ENCODE assay signal across 31 mouse cellular contexts in genomic region chr12:112128526-112128925, GRCm38 (mm10). TPM values are rescaled to one million over a fixed set of nuclear protein-coding genes. Genes with fewer than 3 reads are reported as not detected.
A peak's percentile ranks its signal among the peaks of the same experiment; 100 is the strongest.
DNase-seq lines count a peak whose midpoint lies in the region; ATAC-seq and TF ChIP-seq lines count a peak whose summit lies in the region.
"Had no signal": no experiment of that assay in that cellular context is flagged by ENCODE, and none has a peak within 500 bp of the region (broad histone marks: within the 10 kb centered on the region; RNA-seq: fewer than 3 reads in every experiment).

No protein-coding gene starts in this region.

- H3K9me3 ChIP-seq in kidney, embryonic 15.5 days (replicated peaks), result no peaks in the 10 kb centered on the region
- H3K9me3 ChIP-seq in embryonic facial prominence, embryonic 15.5 days (replicated peaks), result no peaks in the 10 kb centered on the region
- H3K9me3 ChIP-seq in hindbrain, embryonic 10.5 days, result no peaks in the 10 kb centered on the region
- H3K9me3 ChIP-seq: heart, embryonic 12.5 days; hindbrain, embryonic 15.5 days; midbrain, embryonic 15.5 days had no signal

- no peak overlapping the region for H3K9ac ChIP-seq in kidney, embryonic 15.5 days
- H3K9ac ChIP-seq in embryonic facial prominence, embryonic 15.5 days, result no peak overlapping the region
- H3K9ac ChIP-seq: heart, embryonic 12.5 days; hindbrain, embryonic 15.5 days; liver, embryonic 14.5 days; midbrain, embryonic 15.5 days had no signal

- no peaks in the 10 kb centered on the region for H3K36me3 ChIP-seq in kidney, embryonic 15.5 days
- no peaks in the 10 kb centered on the region for H3K36me3 ChIP-seq in embryonic facial prominence, embryonic 15.5 days
- H3K36me3 ChIP-seq in small intestine, adult 2 months (ENCODE audit: control insufficient read depth, insufficient read depth, low read length), result no peaks in the 10 kb centered on the region
- H3K36me3 ChIP-seq in hindbrain, embryonic 10.5 days, result no peaks in the 10 kb centered on the region
- H3K36me3 ChIP-seq: heart, embryonic 12.5 days; hindbrain, embryonic 15.5 days; midbrain, embryonic 15.5 days had no signal

- no peak for TF ChIP-seq CTCF in small intestine, adult 2 months (IDR thresholded peaks at IDR 0.05; ENCODE audit: extremely low read depth, insufficient read length, insufficient replicate concordance, low read depth, low read length)

- no peak overlapping the region for H3K4me2 ChIP-seq in kidney, embryonic 15.5 days
- H3K4me2 ChIP-seq in embryonic facial prominence, embryonic 15.5 days (replicated peaks), result no peak overlapping the region
- H3K4me2 ChIP-seq: heart, embryonic 12.5 days; hindbrain, embryonic 15.5 days; midbrain, embryonic 15.5 days had no signal

- H3K4me3 ChIP-seq in kidney, embryonic 15.5 days (replicated peaks), result no peak overlapping the region
- H3K4me3 ChIP-seq in embryonic facial prominence, embryonic 15.5 days (replicated peaks), result no peak overlapping the region
- no peak overlapping the region for H3K4me3 ChIP-seq in small intestine, adult 2 months (ENCODE audit: low read depth, low read length)
- H3K4me3 ChIP-seq in hindbrain, embryonic 10.5 days, result no peak overlapping the region
- H3K4me3 ChIP-seq: gastrocnemius, adult 2 months; heart, adult 2 months; heart, embryonic 12.5 days; hindbrain, embryonic 15.5 days; layer of hippocampus, adult 2 months; left cerebral cortex, adult 2 months; midbrain, embryonic 15.5 days had no signal

- peaks cover 30% of the 10 kb centered on the region for H3K4me1 ChIP-seq in kidney, embryonic 15.5 days
- H3K4me1 ChIP-seq in embryonic facial prominence, embryonic 15.5 days, result peaks cover 38% of the 10 kb centered on the region
- peaks cover 56% of the 10 kb centered on the region for H3K4me1 ChIP-seq in small intestine, adult 2 months (ENCODE audit: control insufficient read depth, insufficient read depth, insufficient read length, low read length)
- peaks cover 33% of the 10 kb centered on the region for H3K4me1 ChIP-seq in hindbrain, embryonic 10.5 days (replicated peaks)

- no peak for DNase-seq in kidney, postnatal 14 days
- peak; percentile 81 for DNase-seq in gonadal fat pad, adult 2 months (ENCODE audit: low read depth)
- no peak for DNase-seq in hindbrain, embryonic 10.5 days (ENCODE audit: low spot score)
- no peak for DNase-seq in cerebellum, postnatal 14 days
- DNase-seq: adrenal gland, adult 2 months; B cell, adult 2 months; cerebellum, adult 2 months; cerebellum, postnatal 36 days; embryo, embryonic 11 days; gastrocnemius, adult 2 months; gastrocnemius, postnatal 36 days; heart, adult 2 months; heart, postnatal 4 days; kidney, adult 9 months; kidney, postnatal 36 days; liver; lung, adult 2 months; lung, postnatal 10 days; thymus, postnatal 4 days had no signal

- ATAC-seq in kidney, embryonic 15.5 days (replicated peaks; ENCODE audit: low FRiP score), result no peak
- no peak for ATAC-seq in embryonic facial prominence, embryonic 15.5 days (ENCODE audit: insufficient number of reproducible peaks, low FRiP score, low TSS enrichment, low read depth)
- ATAC-seq: forebrain, embryonic 14.5 days; inflammation-experienced regulatory T-cells, adult 6 months; midbrain, embryonic 15.5 days had no signal

- H3K27me3 ChIP-seq in kidney, embryonic 15.5 days, result peaks cover 37% of the 10 kb centered on the region
- H3K27me3 ChIP-seq in embryonic facial prominence, embryonic 15.5 days, result peaks cover 16% of the 10 kb centered on the region
- H3K27me3 ChIP-seq in small intestine, adult 2 months (ENCODE audit: control insufficient read depth, insufficient read depth, low read length), result no peaks in the 10 kb centered on the region
- H3K27me3 ChIP-seq in hindbrain, embryonic 10.5 days (ENCODE audit: insufficient read depth, poor library complexity, severe bottlenecking), result peaks cover 81% of the 10 kb centered on the region

- TF ChIP-seq POLR2A in small intestine, adult 2 months (IDR thresholded peaks at IDR 0.05; ENCODE audit: low read depth, low read length), result no peak

- 74% methylated on average over 4 of the region's 4 CpGs for WGBS in kidney, embryonic 15.5 days
- 77% methylated on average over 4 of the region's 4 CpGs for WGBS in embryonic facial prominence, embryonic 15.5 days
- WGBS in small intestine, adult 2 months, result 65% methylated on average over 4 of the region's 4 CpGs
- 78% methylated on average over 4 of the region's 4 CpGs for WGBS in hindbrain, embryonic 10.5 days

- 0 out of 2 replicates have a peak overlapping the region, but pooled peaks have one; percentile 92 for H3K27ac ChIP-seq in kidney, embryonic 15.5 days
- H3K27ac ChIP-seq in embryonic facial prominence, embryonic 15.5 days (replicated peaks), result peak overlapping the region; percentile 71
- H3K27ac ChIP-seq in small intestine, adult 2 months (ENCODE audit: insufficient read depth, low read depth, low read length), result peak overlapping the region; percentile 97
- no peak overlapping the region for H3K27ac ChIP-seq in hindbrain, embryonic 10.5 days
- H3K27ac ChIP-seq: gastrocnemius, adult 2 months; heart, adult 2 months; hindbrain, embryonic 15.5 days; layer of hippocampus, adult 2 months; left cerebral cortex, adult 2 months; liver, embryonic 14.5 days; macrophage; midbrain, embryonic 15.5 days had no signal

RNA-seq across cellular contexts. Expression of gene Kif26a, which starts 17.5 kb away (rescaled TPM):
- 3.6 and 4.5 TPM in 2 replicates for polyA plus RNA-seq in kidney, embryonic 15.5 days (2015; fragmentation: Nextera tagmentation; extraction: Ambion mirVana)
- polyA plus RNA-seq in embryonic facial prominence, embryonic 15.5 days (2015; fragmentation: Nextera tagmentation; extraction: Ambion mirVana), result 7.9 and 9.5 TPM in 2 replicates
- polyA plus RNA-seq in gonadal fat pad, adult 2 months (2012; rRNA removed), result 8.8 and 10.5 TPM in 2 replicates
- polyA plus RNA-seq in small intestine, adult 2 months (2012; rRNA removed), result 2.1 and 2.7 TPM in 2 replicates
- polyA plus RNA-seq in hindbrain, embryonic 10.5 days (2016; fragmentation: Nextera tagmentation; extraction: Ambion mirVana), result 2.7 and 3.1 TPM in 2 replicates
- polyA plus RNA-seq: inflammation-experienced regulatory T-cells, adult 6 months; macrophage had no signal

RNA-seq across cellular contexts. Expression of gene Aspg, which starts 22.0 kb away (rescaled TPM):
- 1.9 and 3.1 TPM in 2 replicates for polyA plus RNA-seq in kidney, embryonic 15.5 days (2015; fragmentation: Nextera tagmentation; extraction: Ambion mirVana)
- polyA plus RNA-seq in embryonic facial prominence, embryonic 15.5 days (2015; fragmentation: Nextera tagmentation; extraction: Ambion mirVana), result 4.8 and 6.2 TPM in 2 replicates
- 32.2 and 54.1 TPM in 2 replicates for polyA plus RNA-seq in gonadal fat pad, adult 2 months (2012; rRNA removed)
- 2.4 and 14.5 TPM in 2 replicates for polyA plus RNA-seq in small intestine, adult 2 months (2012; rRNA removed)
- polyA plus RNA-seq in hindbrain, embryonic 10.5 days (2016; fragmentation: Nextera tagmentation; extraction: Ambion mirVana), result 1.4 and 2.1 TPM in 2 replicates
- polyA plus RNA-seq: inflammation-experienced regulatory T-cells, adult 6 months; macrophage had no signal
